Mouse (Mus musculus) megakaryocyte, embryonic 14.5 days (primary cell): ENCODE measurements around the gene Smarcd1. TPM values are rescaled to one million over a fixed set of nuclear protein-coding genes. Genes with fewer than 3 reads are reported as not detected.

Source experiments
- H3K27me3 ChIP-seq: replicated peaks from 2 replicates; pipeline ENCODE3; 2012; ENCODE audit warnings: inconsistent platforms
- H3K36me3 ChIP-seq: replicated peaks from 2 replicates; pipeline ENCODE3; 2012; ENCODE audit warnings: low read length, inconsistent platforms, mixed read lengths
- H3K4me1 ChIP-seq: 2 replicates; pipeline ENCODE4 v1.6.1; 2012; ENCODE audit warnings: inconsistent platforms
- H3K4me3 ChIP-seq: replicated peaks from 2 replicates; pipeline ENCODE3; 2012; ENCODE audit warnings: moderate library complexity, mild to moderate bottlenecking, inconsistent platforms
- H3K9me3 ChIP-seq: 2 replicates; pipeline ENCODE4 v1.6.1; 2012; ENCODE audit warnings: inconsistent platforms
- FLI1 ChIP-seq: IDR thresholded peaks from 2 replicates; pipeline ENCODE4 v1.6.1; 2012; ENCODE audit warnings: low read length, inconsistent platforms, mixed read lengths
- GATA1 ChIP-seq: IDR thresholded peaks from 3 replicates; pipeline ENCODE4 v1.6.1; 2012; ENCODE audit warnings: mixed read lengths, low read length, inconsistent platforms, borderline replicate concordance
- polyA plus RNA-seq: library from polyadenylated mRNA; stranded (reverse); fragments of >175 nt; gene quantifications from 2 replicates; pipeline ENCODE4 v1.2.3, GENCODE M21; 2012; ENCODE audit warnings: low replicate concordance; ENCODE audit not compliant: insufficient read depth

Gene Smarcd1
- polyA plus RNA-seq, 1 experiment: 20.3 TPM

- H3K9me3 ChIP-seq: no peaks in the 10 kb centered on the region
- no peak overlapping the region for H3K4me3 ChIP-seq
- peaks cover 44% of the 10 kb centered on the region for H3K4me1 ChIP-seq
- H3K36me3 ChIP-seq: peaks cover 44% of the 10 kb centered on the region
- TF ChIP-seq GATA1 (no peak), FLI1 (no peak)
- peaks cover 13% of the 10 kb centered on the region for H3K27me3 ChIP-seq
Observed at GRCm38 (mm10) chr15:99703676-99704040, 1.7 kb downstream of the Smarcd1 start.

DNA sequence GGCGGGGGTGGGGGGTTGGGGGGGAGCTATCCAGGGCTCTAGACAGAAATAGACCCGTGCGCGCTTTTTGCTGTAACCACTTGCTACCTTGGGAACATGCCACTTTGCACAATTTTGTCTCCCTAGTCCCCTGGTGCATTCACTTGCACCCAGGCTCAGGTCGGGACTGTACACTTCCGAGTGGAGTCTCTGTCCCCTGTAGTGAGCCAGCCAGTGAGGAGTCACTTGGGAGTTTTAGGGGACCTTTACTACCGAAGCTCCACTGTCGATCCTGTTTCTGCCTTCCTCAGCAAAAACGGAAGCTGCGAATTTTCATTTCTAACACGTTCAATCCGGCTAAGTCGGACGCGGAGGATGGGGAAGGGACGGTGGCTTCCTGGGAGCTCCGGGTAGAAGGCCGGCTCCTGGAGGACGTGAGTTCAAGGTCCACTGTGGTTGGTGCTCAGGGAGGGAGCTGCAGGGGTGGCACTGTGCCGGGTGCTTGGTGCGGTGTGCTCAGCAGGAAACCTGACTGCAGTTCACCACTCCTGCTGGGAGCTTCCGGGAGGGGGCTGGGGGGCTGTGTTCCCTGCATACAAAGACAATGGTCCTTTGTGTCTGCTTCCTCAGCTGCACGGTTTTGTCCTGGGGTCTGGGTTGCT lies 2.2 kb downstream of the Smarcd1 start:
- no peak for TF ChIP-seq GATA1
- TF ChIP-seq FLI1: no peak
- H3K4me1 ChIP-seq: peaks cover 41% of the 10 kb centered on the region
- H3K27me3 ChIP-seq: peaks cover 9% of the 10 kb centered on the region
- no peak overlapping the region for H3K4me3 ChIP-seq
- H3K36me3 ChIP-seq: peaks cover 49% of the 10 kb centered on the region
- H3K9me3 ChIP-seq: no peaks in the 10 kb centered on the region

- TF ChIP-seq FLI1 (no peak), GATA1 (no peak)
- H3K36me3 ChIP-seq: peaks cover 56% of the 10 kb centered on the region
- H3K27me3 ChIP-seq: peaks cover 4% of the 10 kb centered on the region
- no peak overlapping the region for H3K4me3 ChIP-seq
- H3K9me3 ChIP-seq: no peaks in the 10 kb centered on the region
- peaks cover 41% of the 10 kb centered on the region for H3K4me1 ChIP-seq
Observed at GRCm38 (mm10) chr15:99704881-99705280, 3.0 kb downstream of the Smarcd1 start.

GRCm38 (mm10) chr15:99705440-99706048 lies 3.6 kb downstream of the Smarcd1 start, which contains the start of gene Gm17349:
Gene Gm17349 (minus strand): TSS chr15:99705490.
- Histone ChIP-seq H3K36me3 (peaks cover 63% of the 10 kb centered on the region), H3K4me3 (no peak within 1 kb of the TSS), H3K4me1 (peaks cover 36% of the 10 kb centered on the region), H3K27me3 (no peaks in the 10 kb centered on the region), H3K9me3 (no peaks in the 10 kb centered on the region)
- no peak for TF ChIP-seq FLI1

GRCm38 (mm10) chr15:99708176-99708575 lies 6.2 kb downstream of the Smarcd1 start:
- H3K27me3 ChIP-seq: no peaks in the 10 kb centered on the region
- H3K4me3 ChIP-seq: no peak overlapping the region
- peaks cover 89% of the 10 kb centered on the region for H3K36me3 ChIP-seq
- no peak for TF ChIP-seq GATA1
- no peak for TF ChIP-seq FLI1
- peaks cover 16% of the 10 kb centered on the region for H3K4me1 ChIP-seq
- no peaks in the 10 kb centered on the region for H3K9me3 ChIP-seq

DNA sequence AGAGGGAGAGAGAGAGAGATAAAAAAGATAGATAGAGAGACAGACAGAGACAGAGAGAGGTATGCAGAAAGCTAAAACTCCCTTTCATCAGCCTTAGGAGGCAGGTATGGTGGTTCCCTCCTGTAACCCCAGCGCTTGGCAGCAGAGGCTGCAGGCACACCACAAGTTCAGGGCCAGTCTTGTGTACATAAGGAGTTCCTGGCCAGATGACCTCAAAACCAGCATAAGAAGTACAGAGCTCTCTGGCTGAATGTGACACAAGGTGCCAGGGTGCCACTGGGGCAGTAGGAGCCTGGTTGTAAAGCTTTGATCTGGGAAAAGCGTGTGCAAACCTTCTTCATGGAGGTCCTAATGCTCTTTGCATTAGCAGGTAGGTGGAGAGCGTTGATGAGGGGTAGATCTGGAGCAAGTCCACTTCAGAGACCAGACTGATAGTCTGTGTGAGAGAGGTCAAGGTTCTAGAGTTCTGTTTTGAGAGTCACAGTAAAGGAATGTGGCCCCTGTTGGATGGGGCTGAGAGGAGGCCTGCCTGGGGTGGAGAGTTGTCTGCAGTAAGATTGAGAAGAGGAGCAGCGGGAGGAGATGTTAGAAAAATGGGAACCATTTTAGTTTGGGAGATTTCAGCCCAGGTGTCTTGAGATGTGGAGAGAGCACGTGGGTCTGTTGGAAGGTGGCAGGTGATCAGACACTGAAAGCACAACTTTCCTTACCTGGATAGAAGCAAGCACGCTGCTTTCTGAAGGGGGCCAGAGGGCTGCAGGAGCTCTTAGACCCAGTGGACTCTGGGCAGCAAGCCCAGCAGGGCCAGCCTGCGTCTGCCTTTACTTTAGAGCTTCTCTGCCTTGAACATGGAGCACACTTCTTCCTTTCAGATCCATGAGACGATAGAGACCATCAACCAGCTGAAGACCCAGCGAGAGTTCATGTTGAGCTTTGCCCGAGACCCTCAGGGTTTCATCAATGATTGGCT lies 8.6 kb downstream of the Smarcd1 start:
- no peak overlapping the region for H3K4me3 ChIP-seq
- TF ChIP-seq GATA1 (no peak), FLI1 (no peak)
- H3K36me3 ChIP-seq: peaks cover 83% of the 10 kb centered on the region

GRCm38 (mm10) chr15:99711491-99711890 lies 9.6 kb downstream of the Smarcd1 start:
- Histone ChIP-seq H3K4me3 (no peak overlapping the region), H3K27me3 (no peaks in the 10 kb centered on the region), H3K4me1 (peaks cover 21% of the 10 kb centered on the region), H3K36me3 (peaks cover 76% of the 10 kb centered on the region), H3K9me3 (no peaks in the 10 kb centered on the region)
- TF ChIP-seq GATA1: no peak
- TF ChIP-seq FLI1: no peak

More for the DNA sequence above, 8.6 kb downstream of the Smarcd1 start:
- Histone ChIP-seq H3K27me3 (no peaks in the 10 kb centered on the region), H3K9me3 (no peaks in the 10 kb centered on the region), H3K4me1 (peaks cover 13% of the 10 kb centered on the region)

DNA sequence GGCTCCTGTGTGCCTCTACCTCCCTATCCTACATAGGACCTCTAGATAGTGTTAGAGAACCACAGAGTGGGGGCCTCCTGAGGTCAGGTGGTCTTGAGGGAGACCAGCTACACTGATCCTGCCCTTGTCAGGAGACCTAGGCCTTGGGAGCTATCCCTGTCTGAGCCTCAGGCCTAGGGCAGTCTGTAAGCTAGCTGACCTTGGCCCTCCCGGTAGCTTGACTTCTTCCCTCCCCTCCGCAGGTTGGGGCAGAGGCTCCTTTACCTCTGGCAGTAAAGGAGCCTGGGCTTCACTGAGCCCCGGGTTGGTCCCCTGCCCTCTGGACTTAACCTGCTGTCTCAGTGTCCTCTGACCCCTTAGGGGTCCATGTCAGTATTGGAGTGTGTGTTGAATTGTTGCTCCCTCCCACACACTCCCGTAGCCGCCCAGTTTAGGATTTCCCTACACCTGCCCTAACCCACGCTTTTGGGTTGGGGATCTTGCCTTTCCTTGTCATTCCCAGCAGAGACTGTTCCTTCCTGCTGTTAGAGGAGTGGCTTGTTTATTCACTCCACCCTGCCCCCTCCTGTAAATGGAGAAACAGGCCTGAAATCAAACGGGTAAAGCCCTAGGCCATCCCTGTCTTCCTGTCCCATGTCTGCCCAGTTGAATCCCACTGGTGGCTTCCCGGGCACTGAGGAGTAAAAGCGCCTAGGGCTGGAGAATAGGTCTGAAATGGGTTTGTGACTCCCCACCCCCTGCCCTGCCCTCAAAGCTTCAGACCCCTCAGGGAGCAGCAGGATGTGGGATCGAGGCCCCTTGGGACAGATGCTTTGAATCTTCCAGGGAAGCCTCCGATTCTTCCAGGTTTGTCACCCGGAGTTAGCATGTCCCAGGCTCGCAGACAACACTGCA lies 11.0 kb downstream of the Smarcd1 start:
- H3K4me3 ChIP-seq: no peak overlapping the region
- peaks cover 34% of the 10 kb centered on the region for H3K4me1 ChIP-seq
- peaks cover 11% of the 10 kb centered on the region for H3K27me3 ChIP-seq
- no peaks in the 10 kb centered on the region for H3K9me3 ChIP-seq
- TF ChIP-seq FLI1 (no peak), GATA1 (no peak)
- H3K36me3 ChIP-seq: peaks cover 65% of the 10 kb centered on the region

- no peaks in the 10 kb centered on the region for H3K9me3 ChIP-seq
- peaks cover 37% of the 10 kb centered on the region for H3K4me1 ChIP-seq
- TF ChIP-seq GATA1 (no peak), FLI1 (no peak)
- H3K36me3 ChIP-seq: peaks cover 59% of the 10 kb centered on the region
- no peak overlapping the region for H3K4me3 ChIP-seq
- peaks cover 17% of the 10 kb centered on the region for H3K27me3 ChIP-seq
Observed at GRCm38 (mm10) chr15:99713569-99713968, 11.6 kb downstream of the Smarcd1 start.

- peaks cover 21% of the 10 kb centered on the region for H3K27me3 ChIP-seq
- no peak for TF ChIP-seq FLI1
- no peak for TF ChIP-seq GATA1
- H3K36me3 ChIP-seq: peaks cover 53% of the 10 kb centered on the region
- no peaks in the 10 kb centered on the region for H3K9me3 ChIP-seq
- no peak overlapping the region for H3K4me3 ChIP-seq
- H3K4me1 ChIP-seq: peaks cover 37% of the 10 kb centered on the region
Observed at GRCm38 (mm10) chr15:99714206-99714605, 12.3 kb downstream of the Smarcd1 start.
